Mouse (Mus musculus) thymus, adult 18-20 months (tissue): ENCODE data around the gene Slc25a34.

ENCODE experiments used
- DNase-seq, 2 experiments: peaks; one replicate each; pipeline ENCODE4 v3.0.0; 2022; ENCODE audit warnings: mixed read lengths in 2 of 2

The Slc25a34 gene

GRCm38 (mm10) chr4:141623666-141624065 is at the start of gene Slc25a34:
Gene Slc25a34, minus strand, starts transcription at chr4:141623821.
- no peak for DNase-seq

- DNase-seq, result no peak
Measured at GRCm38 (mm10) chr4:141672325-141672724, 48.7 kb upstream of the Slc25a34 start.

GRCm38 (mm10) chr4:141671389-141671788 is 47.8 kb upstream of the Slc25a34 start:
- DNase-seq, result no peak

- DNase-seq, result no peak
Measured at GRCm38 (mm10) chr4:141669898-141670712, 46.5 kb upstream of the Slc25a34 start.

- DNase-seq, result no peak
Measured at GRCm38 (mm10) chr4:141664799-141665198, 41.2 kb upstream of the Slc25a34 start, which contains the start of gene Plekhm2. Gene Plekhm2, minus strand, starts transcription at chr4:141664899.

- peak; percentile 38 to 58 for DNase-seq
Measured at GRCm38 (mm10) chr4:141664011-141664745, 40.6 kb upstream of the Slc25a34 start.

- peak in 1 of 2 experiments; percentile 21 for DNase-seq
Measured at GRCm38 (mm10) chr4:141663122-141663931, 39.7 kb upstream of the Slc25a34 start.

GRCm38 (mm10) chr4:141660884-141661283 is 37.3 kb upstream of the Slc25a34 start:
- DNase-seq, result no peak

GRCm38 (mm10) chr4:141659739-141660138 is 36.1 kb upstream of the Slc25a34 start:
- no peak for DNase-seq

- DNase-seq, result no peak
Measured at GRCm38 (mm10) chr4:141658846-141659484, 35.3 kb upstream of the Slc25a34 start.

- DNase-seq, result no peak
Measured at GRCm38 (mm10) chr4:141656932-141657331, 33.3 kb upstream of the Slc25a34 start.

GRCm38 (mm10) chr4:141655908-141656608 is 32.4 kb upstream of the Slc25a34 start:
- no peak for DNase-seq

- DNase-seq, result no peak
Measured at GRCm38 (mm10) chr4:141654509-141654908, 30.9 kb upstream of the Slc25a34 start.

- DNase-seq, result no peak
Measured at GRCm38 (mm10) chr4:141653813-141654212, 30.2 kb upstream of the Slc25a34 start.

GRCm38 (mm10) chr4:141653044-141653443 is 29.4 kb upstream of the Slc25a34 start:
- DNase-seq, result no peak

GRCm38 (mm10) chr4:141651944-141652343 is 28.3 kb upstream of the Slc25a34 start:
- DNase-seq, result no peak

GRCm38 (mm10) chr4:141651286-141651685 is 27.7 kb upstream of the Slc25a34 start:
- no peak for DNase-seq

- DNase-seq, result no peak
Measured at GRCm38 (mm10) chr4:141649244-141649643, 25.6 kb upstream of the Slc25a34 start.

- DNase-seq, result no peak
Measured at GRCm38 (mm10) chr4:141648262-141648661, 24.6 kb upstream of the Slc25a34 start.

- DNase-seq, result no peak
Measured at GRCm38 (mm10) chr4:141647187-141647586, 23.6 kb upstream of the Slc25a34 start.

- no peak for DNase-seq
Measured at GRCm38 (mm10) chr4:141645988-141646387, 22.4 kb upstream of the Slc25a34 start.
